Mouse (Mus musculus): ENCODE data around the gene Zscan4f. TPM values are rescaled to one million over a fixed set of nuclear protein-coding genes. Genes with fewer than 3 reads are reported as not detected.
"Not testable (repeated sequence)": the region's sequence is repeated elsewhere in the genome, so short reads cannot be mapped to it uniquely, and the experiment has no call there.

The Zscan4f gene
- not detected in 2 replicates for polyA plus RNA-seq (2012; rRNA removed)

GRCm38 (mm10) chr7:11397615-11398014 is at the start of gene Zscan4f:
TSS of gene Zscan4f (plus strand) at chr7:11397915.
- not testable (repeated sequence) for DNase-seq (ENCODE audit: low read depth)

- not testable (repeated sequence) for DNase-seq (ENCODE audit: low read depth)
These were observed 13.1 kb upstream of the Zscan4f start for GRCm38 (mm10) chr7:11384641-11385040.

Other genes starting within 250 kb of the Zscan4f start
- gene Zscan4d, start 231.8 kb upstream of the Zscan4f start, polyA plus RNA-seq (2012; rRNA removed): not detected in 2 replicates
- gene Zscan4e, start 87.2 kb upstream of the Zscan4f start, polyA plus RNA-seq (2012; rRNA removed): not detected in 2 replicates
- not detected in 2 replicates for gene Zscan4-ps2, start 116.4 kb downstream of the Zscan4f start, polyA plus RNA-seq (2012; rRNA removed)
- not detected in 2 replicates for gene Zscan4-ps3, start 211.4 kb downstream of the Zscan4f start, polyA plus RNA-seq (2012; rRNA removed)

Measured in brain, embryonic 14.5 days (tissue).